Mouse (Mus musculus) embryonic facial prominence, embryonic 10.5 days (tissue): ENCODE data around the gene Mrps11. TPM values are rescaled to one million over a fixed set of nuclear protein-coding genes. Genes with fewer than 3 reads are reported as not detected.
A peak's percentile ranks its signal among the peaks of the same experiment; 100 is the strongest.

Source experiments
- DNase-seq: peaks from one replicate; pipeline ENCODE4 v3.0.0-alpha.2; 2017; ENCODE audit warnings: low spot score
- H3K27ac ChIP-seq: fragments of 300-500 bp; sonication (generic); replicated peaks from 2 replicates; pipeline ENCODE4 v1.5.1; 2016; ENCODE audit warnings: mild to moderate bottlenecking
- H3K27me3 ChIP-seq: fragments of 300-500 bp; sonication (generic); replicated peaks from 2 replicates; pipeline ENCODE4 v1.6.1; 2016; ENCODE audit warnings: low read depth, mild to moderate bottlenecking; ENCODE audit not compliant: poor library complexity, severe bottlenecking
- H3K36me3 ChIP-seq: fragments of 300-500 bp; sonication (generic); replicated peaks from 2 replicates; pipeline ENCODE4 v1.6.1; 2016; ENCODE audit warnings: mild to moderate bottlenecking, moderate library complexity
- H3K4me1 ChIP-seq: fragments of 300-500 bp; sonication (generic); 2 replicates; pipeline ENCODE4 v1.6.1; 2016
- H3K4me3 ChIP-seq: fragments of 300-500 bp; sonication (generic); 2 replicates; pipeline ENCODE4 v1.5.1; 2016; ENCODE audit warnings: mild to moderate bottlenecking, moderate library complexity
- H3K9me3 ChIP-seq: fragments of 300-500 bp; sonication (generic); 2 replicates; pipeline ENCODE4 v1.6.1; 2016; ENCODE audit warnings: mild to moderate bottlenecking
- WGBS: fragments of 180-500 bp; shearing (Covaris S2); methylation state at CpG from one replicate; pipeline ENCODE4 v1.1.7; 2016; 5-methylcytosine and 5-hydroxymethylcytosine counted together
- polyA plus RNA-seq: library from polyadenylated mRNA; unstranded; fragments of >200 nt; fragmentation: Nextera tagmentation; extraction: Ambion mirVana; gene quantifications from 2 replicates; pipeline ENCODE4 v1.2.1, GENCODE M21; 2016

The Mrps11 gene
- polyA plus RNA-seq: 89.5 and 93.4 TPM in 2 replicates

DNA sequence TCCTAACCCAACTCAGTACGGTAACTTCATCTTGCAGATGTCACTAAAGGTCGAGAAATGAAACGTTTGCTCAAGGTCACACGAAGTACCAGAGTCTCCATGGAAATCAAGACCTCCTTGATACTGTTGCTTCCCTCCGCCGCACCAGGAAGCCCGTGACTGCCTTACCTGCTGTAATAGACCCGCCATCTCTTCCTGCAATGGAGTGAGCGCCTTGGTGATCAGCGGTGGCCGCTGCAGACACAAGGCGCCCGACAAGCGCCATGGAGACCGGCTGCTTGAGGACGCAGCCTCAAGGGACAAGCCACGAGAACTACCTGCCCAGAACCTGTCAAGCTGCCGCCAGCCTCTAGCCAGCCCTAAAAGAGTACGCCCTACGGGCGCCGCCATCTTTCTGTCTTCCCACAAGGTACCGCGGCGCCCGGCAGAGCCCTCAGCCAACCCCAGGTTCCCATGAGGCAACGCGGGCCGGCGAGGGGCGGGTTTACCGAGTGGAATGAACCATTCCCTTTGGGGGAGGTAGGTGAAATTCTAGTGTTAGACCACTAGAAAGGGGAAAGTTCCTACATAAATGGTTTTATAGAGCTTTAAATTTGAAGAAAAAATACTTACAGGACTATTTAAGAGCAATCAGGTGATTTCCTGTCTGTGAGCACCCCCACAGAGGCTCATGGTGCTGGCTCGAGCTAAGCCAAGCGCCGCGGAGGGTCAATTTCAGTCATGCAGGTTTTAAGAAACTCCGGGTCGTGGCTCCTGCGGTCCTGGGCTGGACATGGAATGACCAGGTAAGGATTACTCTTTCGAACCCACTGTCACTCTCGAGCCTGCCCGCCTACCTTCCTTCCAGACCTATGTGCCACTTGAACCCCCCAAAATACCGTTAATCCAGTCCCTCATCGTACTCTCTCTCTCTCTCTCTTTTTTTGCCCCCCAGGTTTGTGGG lies at the start of gene Mrps11, which contains the start of gene Mrpl46:
Gene Mrps11, plus strand, starts transcription at position 481 of the 943 bp plus-strand sequence.
Gene Mrpl46, minus strand, starts transcription at position 893 of the 943 bp plus-strand sequence.
- no peaks in the 10 kb centered on the region for H3K9me3 ChIP-seq
- peaks cover 61% of the 10 kb centered on the region for H3K36me3 ChIP-seq
- H3K27me3 ChIP-seq: no peaks in the 10 kb centered on the region
- peaks cover 16% of the 10 kb centered on the region for H3K4me1 ChIP-seq
- peak within 1 kb of the TSS; percentile 96 for H3K27ac ChIP-seq
- H3K4me3 ChIP-seq: peak within 1 kb of the TSS; percentile 97
- peak; percentile 90 for DNase-seq
- under 1% methylated on average over 44 of the region's 44 CpGs for WGBS

DNA sequence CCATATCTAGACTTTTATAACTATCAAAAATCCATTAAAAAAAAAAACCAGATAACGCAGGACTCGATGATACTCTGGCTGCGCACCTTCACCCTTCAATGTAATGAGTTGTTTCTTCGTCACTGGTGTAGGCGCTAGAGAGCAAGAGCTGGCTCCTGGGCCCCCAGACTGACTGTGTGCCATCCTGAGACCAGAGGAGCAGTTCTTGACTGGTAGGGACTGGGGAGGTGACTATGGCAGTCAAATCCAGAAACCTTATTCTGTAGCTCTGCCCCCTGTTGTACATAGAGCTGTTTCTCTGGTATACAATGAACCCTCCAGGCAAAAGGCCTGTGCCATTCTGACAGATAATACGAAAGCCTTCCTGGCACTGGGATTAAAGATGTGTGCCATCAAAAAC lies 45.7 kb upstream of the Mrps11 start:
- WGBS: 91% methylated on average over 6 of the region's 6 CpGs
- DNase-seq: no peak
- no peaks in the 10 kb centered on the region for H3K36me3 ChIP-seq

DNA sequence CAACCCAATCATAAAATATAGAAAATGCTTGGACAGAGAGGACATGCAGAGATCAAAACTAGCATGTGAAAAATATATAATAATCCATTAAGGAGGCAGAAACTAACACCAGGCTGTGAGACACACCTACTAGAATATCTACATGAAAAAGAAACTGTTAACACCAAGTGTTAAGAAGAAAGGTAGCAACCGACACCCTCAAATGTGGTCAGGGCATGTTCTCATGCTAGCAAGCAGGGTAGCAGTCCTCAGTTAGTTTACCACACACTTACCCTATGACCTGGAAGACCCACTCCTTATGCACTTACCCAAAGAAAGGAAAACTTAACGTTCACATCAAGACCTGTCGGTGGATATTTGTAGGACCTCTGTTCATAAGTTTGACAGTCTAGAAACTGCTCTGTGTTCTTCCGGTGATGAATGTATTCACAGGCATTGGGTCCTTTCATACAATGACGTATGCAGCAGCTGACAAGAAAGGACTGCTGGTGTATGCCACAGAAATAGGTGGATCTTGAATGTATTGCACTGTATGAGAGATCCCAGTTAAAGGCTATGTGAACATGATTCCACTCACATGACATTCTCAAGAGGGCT lies 45.2 kb upstream of the Mrps11 start, which contains the start of gene Ntrk3:
Gene Ntrk3, minus strand, starts transcription at position 399 of the 597 bp plus-strand sequence.
- 87% methylated on average over 5 of the region's 5 CpGs for WGBS
- no peaks in the 10 kb centered on the region for H3K36me3 ChIP-seq
- H3K4me3 ChIP-seq: no peak within 1 kb of the TSS
- no peak for DNase-seq
- no peak within 1 kb of the TSS for H3K27ac ChIP-seq
- H3K4me1 ChIP-seq: no peaks in the 10 kb centered on the region
- no peaks in the 10 kb centered on the region for H3K9me3 ChIP-seq
- H3K27me3 ChIP-seq: no peaks in the 10 kb centered on the region

More for the DNA sequence above, 45.7 kb upstream of the Mrps11 start:
- Histone ChIP-seq H3K9me3 (no peaks in the 10 kb centered on the region), H3K27me3 (no peaks in the 10 kb centered on the region), H3K4me1 (no peaks in the 10 kb centered on the region), H3K4me3 (no peak overlapping the region), H3K27ac (no peak overlapping the region)

DNA sequence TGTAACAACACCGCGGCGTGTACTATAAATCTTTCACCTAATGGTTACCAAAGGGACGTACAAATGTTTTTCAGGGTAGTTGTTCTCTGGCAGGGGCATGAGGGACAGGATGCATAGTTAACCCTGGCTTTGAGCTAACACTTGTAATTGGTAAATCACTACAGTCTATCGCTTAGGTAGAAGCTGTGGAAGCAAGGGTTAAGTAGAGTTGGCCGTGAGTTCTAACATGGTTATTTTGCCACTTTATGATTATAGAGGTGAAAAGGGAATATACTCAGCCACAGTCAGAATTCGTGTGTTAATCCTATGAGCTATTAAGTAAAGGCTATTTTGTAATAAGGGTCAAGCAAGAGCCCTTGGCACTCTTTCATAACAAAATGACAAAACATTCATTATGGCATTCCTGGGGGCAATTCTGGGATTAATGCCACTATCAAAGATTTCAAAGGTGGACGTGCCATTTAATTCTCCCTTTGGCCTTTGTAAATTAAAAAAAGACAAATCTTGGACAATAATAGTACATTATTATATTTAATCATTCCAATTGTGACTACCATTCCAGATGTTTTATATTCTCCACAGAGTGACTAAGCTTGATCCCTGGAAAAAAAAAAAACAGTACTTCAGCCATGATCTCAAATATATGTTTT lies 43.4 kb upstream of the Mrps11 start:
- Histone ChIP-seq H3K27ac (no peak overlapping the region), H3K9me3 (no peaks in the 10 kb centered on the region), H3K36me3 (no peaks in the 10 kb centered on the region), H3K4me1 (no peaks in the 10 kb centered on the region), H3K27me3 (no peaks in the 10 kb centered on the region), H3K4me3 (no peak overlapping the region)
- 87% methylated on average over 8 of the region's 8 CpGs for WGBS
- no peak for DNase-seq

DNA sequence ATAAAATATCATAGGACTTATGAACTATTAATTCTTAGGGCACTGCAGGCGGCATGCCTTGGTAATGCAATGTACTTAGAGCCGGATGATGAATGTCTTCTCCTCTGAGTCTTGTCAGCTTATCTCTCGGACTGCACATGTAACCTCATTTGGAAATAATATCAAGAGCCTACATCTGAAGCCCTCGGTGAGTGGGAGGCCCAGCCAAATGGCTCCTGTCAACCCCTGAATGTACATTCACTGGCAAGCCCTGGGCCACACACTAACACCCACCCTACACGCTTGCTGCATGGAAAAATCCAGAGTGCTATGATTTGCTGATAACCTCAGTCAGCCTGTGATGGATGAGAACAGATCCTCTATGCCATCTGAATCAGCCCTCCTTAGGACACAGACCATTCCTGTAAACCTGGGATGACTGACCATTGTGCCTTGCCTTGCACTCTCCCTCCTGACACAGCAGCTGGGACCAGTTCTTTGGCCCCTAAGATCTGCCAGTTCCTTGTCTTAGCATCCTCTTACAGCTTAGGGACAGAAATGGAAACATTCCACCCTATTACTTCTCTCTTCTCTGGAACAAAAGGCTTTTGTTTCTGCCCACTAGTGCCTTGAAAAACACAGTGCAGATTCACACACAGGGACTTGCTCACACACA lies 39.1 kb upstream of the Mrps11 start:
- H3K4me3 ChIP-seq: no peak overlapping the region
- no peak for DNase-seq
- 87% methylated on average over 5 of the region's 5 CpGs for WGBS
- H3K4me1 ChIP-seq: no peaks in the 10 kb centered on the region
- no peaks in the 10 kb centered on the region for H3K36me3 ChIP-seq
- H3K9me3 ChIP-seq: no peaks in the 10 kb centered on the region
- H3K27me3 ChIP-seq: no peaks in the 10 kb centered on the region
- no peak overlapping the region for H3K27ac ChIP-seq

DNA sequence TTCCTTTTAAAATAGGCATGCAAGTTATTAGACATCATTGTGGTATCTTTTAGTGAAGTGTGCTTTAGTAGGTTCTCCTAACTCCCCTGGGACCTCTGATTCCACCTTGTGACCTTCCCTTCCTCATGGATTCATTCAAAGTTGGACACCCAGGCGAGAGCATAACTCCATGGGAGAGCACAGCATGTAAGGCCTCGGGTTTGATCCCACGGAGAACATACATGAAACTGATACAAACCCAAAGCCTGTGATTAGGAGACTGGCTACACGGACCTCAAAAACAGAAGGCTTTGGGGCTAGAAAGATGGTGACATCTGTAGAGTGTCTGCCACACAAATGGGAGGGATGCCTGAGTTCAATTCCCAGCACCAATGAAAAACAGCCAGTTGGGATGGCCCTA lies 30.0 kb upstream of the Mrps11 start:
- Histone ChIP-seq H3K4me3 (no peak overlapping the region), H3K27me3 (no peaks in the 10 kb centered on the region), H3K4me1 (no peaks in the 10 kb centered on the region), H3K9me3 (no peaks in the 10 kb centered on the region), H3K36me3 (no peaks in the 10 kb centered on the region), H3K27ac (no peak overlapping the region)
- DNase-seq: no peak
- 89% methylated on average over 4 of the region's 4 CpGs for WGBS

DNA sequence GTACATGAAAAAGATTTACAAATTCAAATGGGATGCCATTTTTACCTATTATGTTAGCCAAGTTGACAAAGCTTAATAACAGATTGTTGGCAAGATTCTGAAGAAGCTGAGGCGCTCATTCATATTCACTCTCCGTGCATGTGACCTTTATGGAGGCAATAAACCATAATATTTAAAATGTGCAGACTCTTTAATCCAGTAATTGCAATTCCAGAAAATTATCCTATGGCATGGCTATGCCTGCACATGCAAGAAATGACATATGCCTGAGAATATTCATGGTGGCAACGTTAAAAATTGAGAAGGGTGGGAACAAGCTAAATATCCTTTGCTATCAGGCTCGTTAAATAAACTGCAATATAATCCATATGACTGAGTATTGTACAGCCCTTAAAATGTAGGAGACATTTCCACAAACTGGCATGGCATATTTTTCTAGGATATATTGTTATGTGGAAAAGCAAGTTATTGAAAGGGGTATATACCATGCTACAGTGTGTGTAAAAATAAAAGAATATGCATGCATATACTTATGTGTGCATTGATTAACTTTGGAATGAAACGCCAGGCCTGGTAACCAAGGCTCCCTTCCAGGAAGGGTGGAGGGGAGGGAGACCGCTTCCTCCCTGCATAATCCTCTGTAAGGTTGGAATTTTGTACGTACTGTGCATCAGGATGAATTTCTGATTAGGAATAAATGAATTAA lies 29.0 kb upstream of the Mrps11 start:
- no peak overlapping the region for H3K4me3 ChIP-seq
- no peak for DNase-seq
- no peaks in the 10 kb centered on the region for H3K4me1 ChIP-seq
- WGBS: 84% methylated on average over 7 of the region's 7 CpGs
- no peaks in the 10 kb centered on the region for H3K27me3 ChIP-seq
- H3K9me3 ChIP-seq: no peaks in the 10 kb centered on the region
- H3K27ac ChIP-seq: no peak overlapping the region
- no peaks in the 10 kb centered on the region for H3K36me3 ChIP-seq

DNA sequence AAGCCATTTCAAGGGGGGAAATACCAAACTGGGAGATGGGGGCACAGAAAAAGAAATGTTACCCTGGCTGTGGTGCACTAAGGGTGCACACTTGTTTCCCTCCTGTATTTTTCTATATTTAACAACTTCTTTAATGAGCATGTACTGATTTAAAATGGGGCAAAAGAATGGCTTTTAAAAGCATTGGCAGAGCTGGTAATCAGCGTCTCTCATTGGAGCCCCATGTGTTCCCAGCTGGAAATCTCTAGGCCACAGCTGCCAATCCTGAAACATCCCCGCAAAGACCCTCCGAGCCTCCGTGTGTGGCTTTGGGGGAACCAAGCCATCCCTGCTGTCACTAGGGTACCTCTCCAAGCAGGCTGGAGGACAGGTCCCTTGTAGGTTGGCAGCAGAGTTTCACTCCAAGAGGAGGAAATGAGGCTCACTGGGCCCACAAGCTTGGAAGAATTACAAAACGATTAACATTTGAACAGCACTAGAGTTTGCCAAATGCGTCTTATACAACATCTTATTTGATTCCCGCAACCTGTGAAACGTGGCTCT lies 28.4 kb upstream of the Mrps11 start:
- Histone ChIP-seq H3K27me3 (no peaks in the 10 kb centered on the region), H3K4me1 (no peaks in the 10 kb centered on the region), H3K36me3 (no peaks in the 10 kb centered on the region), H3K4me3 (no peak overlapping the region), H3K9me3 (no peaks in the 10 kb centered on the region), H3K27ac (no peak overlapping the region)
- 62% methylated on average over 8 of the region's 8 CpGs for WGBS
- no peak for DNase-seq

DNA sequence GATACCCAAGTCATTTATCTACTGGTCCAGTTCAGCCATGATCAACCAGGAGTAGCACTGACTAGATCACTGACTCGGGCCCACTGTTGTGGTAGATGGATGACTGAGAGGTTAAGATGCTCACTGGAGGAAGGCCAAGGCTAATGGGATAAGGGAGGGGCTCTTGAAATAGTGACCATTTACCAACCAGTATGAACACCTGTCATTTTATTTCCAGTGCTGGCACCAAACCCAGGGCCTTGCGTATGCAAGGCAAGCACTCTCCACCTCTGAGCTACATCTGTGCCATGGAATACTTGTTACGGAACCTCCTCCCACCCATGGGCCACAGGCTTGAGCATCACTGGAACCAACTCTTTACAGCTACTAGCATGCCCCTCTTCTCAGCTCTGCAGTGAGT lies 19.1 kb upstream of the Mrps11 start:
- no peaks in the 10 kb centered on the region for H3K9me3 ChIP-seq
- no peaks in the 10 kb centered on the region for H3K36me3 ChIP-seq
- DNase-seq: no peak
- H3K4me1 ChIP-seq: no peaks in the 10 kb centered on the region
- no peak overlapping the region for H3K4me3 ChIP-seq
- 92% methylated on average over 3 of the region's 3 CpGs for WGBS
- H3K27ac ChIP-seq: no peak overlapping the region
- H3K27me3 ChIP-seq: peaks cover 19% of the 10 kb centered on the region; the same call in 1 of the 2 replicates

DNA sequence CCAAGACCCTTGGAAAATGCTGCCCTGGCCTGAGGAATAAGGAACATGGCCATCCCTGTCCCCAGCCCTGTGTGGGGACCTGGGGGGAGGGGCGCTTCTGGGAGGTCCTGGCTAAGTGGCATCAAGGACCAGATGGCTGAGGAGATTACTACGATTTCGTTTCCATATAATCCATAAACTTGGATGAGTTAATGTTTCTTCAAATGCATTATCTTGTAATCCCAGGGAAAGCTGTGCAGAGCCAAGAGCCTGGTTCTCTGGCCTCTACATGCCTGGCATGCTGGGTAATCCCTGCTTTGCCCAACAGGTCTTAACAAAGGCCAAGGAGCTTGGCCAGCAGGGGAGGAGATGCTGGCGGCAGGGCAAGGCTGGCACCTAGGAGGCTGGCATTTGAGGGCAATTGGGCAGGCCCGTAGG lies 17.7 kb upstream of the Mrps11 start:
- Histone ChIP-seq H3K4me1 (no peaks in the 10 kb centered on the region), H3K36me3 (no peaks in the 10 kb centered on the region), H3K9me3 (no peaks in the 10 kb centered on the region), H3K27ac (no peak overlapping the region), H3K27me3 (peaks cover 22% of the 10 kb centered on the region; the same call in 1 of the 2 replicates), H3K4me3 (no peak overlapping the region)
- no peak for DNase-seq
- 78% methylated on average over 5 of the region's 5 CpGs for WGBS

DNA sequence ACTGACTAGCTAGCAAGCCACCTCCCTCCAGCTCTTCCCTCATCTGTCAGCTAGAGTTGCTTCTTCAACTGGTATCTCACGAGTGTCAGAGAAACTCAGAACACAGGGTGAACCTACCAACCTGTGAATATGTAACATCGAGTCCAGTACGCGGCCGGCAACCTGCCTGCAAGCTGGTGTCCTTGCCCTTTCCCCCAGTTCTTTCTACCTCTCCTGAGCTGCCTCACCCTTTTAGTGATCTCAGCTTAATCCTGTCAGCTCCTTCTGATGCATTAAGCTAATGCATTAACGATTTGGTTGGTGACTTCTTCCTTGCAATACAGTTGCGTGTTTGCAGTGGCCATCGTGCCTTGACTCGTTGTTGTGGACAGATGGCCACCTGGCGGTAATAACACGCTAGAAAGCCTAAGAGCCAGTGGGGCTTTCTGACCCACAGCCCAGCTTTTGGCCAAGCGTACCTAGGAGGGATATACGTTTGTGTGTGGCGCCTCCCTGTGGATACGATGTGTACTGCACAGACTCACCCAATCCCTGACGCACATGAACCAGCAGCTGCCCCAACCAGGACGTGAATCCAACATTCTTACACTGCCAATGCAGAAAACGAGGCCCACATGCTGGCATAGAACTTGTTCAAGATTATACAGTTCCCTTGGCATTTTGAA lies 16.8 kb upstream of the Mrps11 start:
- peak; percentile 85 for DNase-seq
- H3K4me3 ChIP-seq: no peak overlapping the region
- peaks cover 22% of the 10 kb centered on the region; the same call in 1 of the 2 replicates for H3K27me3 ChIP-seq
- H3K4me1 ChIP-seq: no peaks in the 10 kb centered on the region
- 25% methylated on average over 18 of the region's 18 CpGs for WGBS
- H3K36me3 ChIP-seq: no peaks in the 10 kb centered on the region
- no peaks in the 10 kb centered on the region for H3K9me3 ChIP-seq
- H3K27ac ChIP-seq: no peak overlapping the region
